In the genomic region with DNA sequence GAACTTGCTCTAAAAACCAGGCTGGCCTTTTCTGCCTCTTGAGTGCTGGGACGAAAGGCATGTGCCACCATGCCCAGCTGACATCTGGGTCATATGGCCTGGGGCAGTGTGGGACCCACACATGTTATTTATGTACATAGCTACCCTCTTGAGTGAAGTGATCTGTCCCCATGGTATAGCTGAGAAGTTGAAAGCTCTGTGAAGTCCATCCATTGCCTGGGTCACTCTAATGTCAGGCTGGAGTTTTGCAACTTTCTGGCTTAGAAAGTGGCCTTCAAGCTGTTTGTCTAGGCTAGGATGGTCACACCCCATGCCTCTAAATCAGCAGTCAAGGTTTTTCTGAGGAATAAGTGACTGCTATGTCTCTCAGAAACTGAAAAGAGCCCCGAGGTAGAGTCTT, we compare ENCODE assay signal across 20 mouse cellular contexts. TPM values are rescaled to one million over a fixed set of nuclear protein-coding genes. Genes with fewer than 3 reads are reported as not detected.
DNase-seq lines count a peak whose midpoint lies in the region; ATAC-seq and TF ChIP-seq lines count a peak whose summit lies in the region.
"Had no signal": no experiment of that assay in that cellular context is flagged by ENCODE, and none has a peak within 500 bp of the region (broad histone marks: within the 10 kb centered on the region; RNA-seq: fewer than 3 reads in every experiment).

No protein-coding gene starts in this region.

- 58% methylated on average over 2 of the region's 2 CpGs for WGBS in lung, embryonic 15.5 days
- WGBS in lung, postnatal 0 days: 49% methylated on average over 2 of the region's 2 CpGs

- H3K9me3 ChIP-seq in lung, embryonic 15.5 days: no peaks in the 10 kb centered on the region
- H3K9me3 ChIP-seq in lung, postnatal 0 days (ENCODE audit: low read length): no peaks in the 10 kb centered on the region
- H3K9me3 ChIP-seq: G1E had no signal

- no peaks in the 10 kb centered on the region for H3K27me3 ChIP-seq in lung, embryonic 15.5 days
- H3K27me3 ChIP-seq in lung, postnatal 0 days (replicated peaks; ENCODE audit: insufficient read depth, low read length): no peaks in the 10 kb centered on the region
- H3K27me3 ChIP-seq: CH12.LX, Patski had no signal

- no peak overlapping the region for H3K4me3 ChIP-seq in lung, embryonic 15.5 days
- no peak overlapping the region for H3K4me3 ChIP-seq in lung, postnatal 0 days (ENCODE audit: low read depth, low read length)

- H3K27ac ChIP-seq in lung, embryonic 15.5 days: 0 out of 2 replicates have a peak overlapping the region, but pooled peaks have one; percentile 5
- H3K27ac ChIP-seq in lung, postnatal 0 days (ENCODE audit: low read length): 0 out of 2 replicates have a peak overlapping the region, but pooled peaks have one; percentile 26

- ATAC-seq in lung, embryonic 15.5 days (ENCODE audit: borderline replicate concordance, extremely low read depth, low FRiP score, low TSS enrichment): no peak
- ATAC-seq in lung, postnatal 0 days: peak; percentile 69
- ATAC-seq: activated CD4-positive, CD25-positive, alpha-beta regulatory T cell, adult 4 months; CD4-positive, CD25-positive, alpha-beta regulatory T cell, adult 4 months; Patski had no signal

- no peak overlapping the region for H3K4me2 ChIP-seq in lung, embryonic 15.5 days
- no peak overlapping the region for H3K4me2 ChIP-seq in lung, postnatal 0 days (replicated peaks; ENCODE audit: low read depth, low read length)

- 0 out of 2 replicates have a peak, but pooled peaks cover 3% of the 10 kb centered on the region for H3K4me1 ChIP-seq in lung, embryonic 15.5 days
- H3K4me1 ChIP-seq in lung, postnatal 0 days (ENCODE audit: insufficient read depth, low read depth, low read length): no peaks in the 10 kb centered on the region

- H3K9ac ChIP-seq in lung, embryonic 15.5 days: no peak overlapping the region
- H3K9ac ChIP-seq in lung, postnatal 0 days (replicated peaks; ENCODE audit: low read depth): no peak overlapping the region

- DNase-seq in adrenal gland, adult 2 months: peak; percentile 50
- no peak for DNase-seq in adrenal gland, postnatal 14 days
- DNase-seq in lung, postnatal 4 days: no peak
- DNase-seq in lung, postnatal 0 days (ENCODE audit: low spot score): peak; percentile 47
- DNase-seq in lung, postnatal 10 days: no peak
- DNase-seq: adrenal gland, adult 8-10 months; adrenal gland, postnatal 10 days; adrenal gland, postnatal 25 days; B cell, adult 2 months; cerebellum, adult 11 months; cerebellum, adult 11-12 months; cerebellum, adult 18-20 months; cerebellum, adult 2 months; cerebellum, adult 8-10 months had no signal

- peaks cover 25% of the 10 kb centered on the region for H3K36me3 ChIP-seq in lung, embryonic 15.5 days
- peaks cover 27% of the 10 kb centered on the region; the same call in 1 of the 2 replicates for H3K36me3 ChIP-seq in lung, postnatal 0 days (ENCODE audit: insufficient read depth, low read length)

- no peak for TF ChIP-seq EP300 in lung, postnatal 0 days (IDR thresholded peaks at IDR 0.05)

- no peak for TF ChIP-seq CTCF in lung, postnatal 0 days (IDR thresholded peaks at IDR 0.05)

RNA-seq across cellular contexts. Expression of a gene that starts 29.3 kb away (rescaled TPM):
- 10 to 100 TPM; 36.1 to 36.6 TPM for total RNA-seq in adrenal gland, adult 2 months (2021)
- polyA plus RNA-seq in adrenal gland, adult 2 months (2012; rRNA removed): 24.1 and 29.2 TPM in 2 replicates
- total RNA-seq in adrenal gland, postnatal 14 days (2021): 30.4 and 32.8 TPM in 2 replicates
- 20.4 and 20.8 TPM in 2 replicates for polyA plus RNA-seq in lung, embryonic 15.5 days (2015; fragmentation: Nextera tagmentation; extraction: Ambion mirVana)
- 16.4 and 17.6 TPM in 2 replicates for polyA plus RNA-seq in lung, postnatal 0 days (2015; fragmentation: Nextera tagmentation; extraction: Ambion mirVana)

Comparison
In these comparisons a context has a peak if more than half of its experiments do, and no peak if none do; other contexts are left out.
1. DNase-seq: peak in adrenal gland, adult 2 months (single experiment) and lung, postnatal 0 days (single experiment); none in adrenal gland, postnatal 14 days (single experiment), lung, postnatal 4 days (0 of 2) and lung, postnatal 10 days (single experiment).